Mouse (Mus musculus) midbrain, embryonic 15.5 days (tissue): Measurements from ENCODE around the gene Ap1g2. TPM values are rescaled to one million over a fixed set of nuclear protein-coding genes. Genes with fewer than 3 reads are reported as not detected.
A peak's percentile ranks its signal among the peaks of the same experiment; 100 is the strongest.

Source experiments
- ATAC-seq: fragments of 200-750 bp; cut with Nextera tagmentation; replicated peaks from 2 replicates; pipeline ENCODE4 v1.8.0; 2017; ENCODE audit warnings: moderate TSS enrichment
- H3K27ac ChIP-seq: fragments of 300-500 bp; sonication (generic); 2 replicates; pipeline ENCODE4 v1.5.1; 2015; ENCODE audit warnings: mild to moderate bottlenecking, inconsistent platforms
- H3K27me3 ChIP-seq: fragments of 300-500 bp; sonication (generic); replicated peaks from 2 replicates; pipeline ENCODE4 v1.6.1; 2015; ENCODE audit warnings: inconsistent platforms
- H3K36me3 ChIP-seq: fragments of 300-500 bp; sonication (generic); replicated peaks from 2 replicates; pipeline ENCODE4 v1.6.1; 2015; ENCODE audit warnings: inconsistent platforms
- H3K4me1 ChIP-seq: fragments of 300-500 bp; sonication (generic); 2 replicates; pipeline ENCODE4 v1.6.1; 2015; ENCODE audit warnings: inconsistent platforms
- H3K4me2 ChIP-seq: fragments of 300-500 bp; sonication (generic); 2 replicates; pipeline ENCODE4 v1.6.1; 2015; ENCODE audit warnings: inconsistent platforms, mild to moderate bottlenecking, moderate library complexity
- H3K4me3 ChIP-seq: fragments of 300-500 bp; sonication (generic); 2 replicates; pipeline ENCODE4 v1.5.1; 2015; ENCODE audit warnings: mild to moderate bottlenecking, inconsistent platforms
- H3K9ac ChIP-seq: fragments of 300-500 bp; sonication (generic); 2 replicates; pipeline ENCODE4 v1.6.1; 2015; ENCODE audit warnings: mild to moderate bottlenecking, inconsistent platforms
- H3K9me3 ChIP-seq: fragments of 300-500 bp; sonication (generic); 2 replicates; pipeline ENCODE4 v1.6.1; 2016; ENCODE audit warnings: inconsistent platforms
- WGBS: fragments of 180-500 bp; shearing (Covaris S2); methylation state at CpG from one replicate; pipeline ENCODE4 v1.1.7; 2015; ENCODE audit warnings: mixed read lengths; 5-methylcytosine and 5-hydroxymethylcytosine counted together
- polyA plus RNA-seq: library from polyadenylated mRNA; unstranded; fragments of >200 nt; fragmentation: Nextera tagmentation; extraction: Ambion mirVana; gene quantifications from 2 replicates; pipeline ENCODE4 v1.2.1, GENCODE M21; 2015

Gene Ap1g2
- polyA plus RNA-seq, 1 experiment from 2014 or later = 9.2 TPM

DNA sequence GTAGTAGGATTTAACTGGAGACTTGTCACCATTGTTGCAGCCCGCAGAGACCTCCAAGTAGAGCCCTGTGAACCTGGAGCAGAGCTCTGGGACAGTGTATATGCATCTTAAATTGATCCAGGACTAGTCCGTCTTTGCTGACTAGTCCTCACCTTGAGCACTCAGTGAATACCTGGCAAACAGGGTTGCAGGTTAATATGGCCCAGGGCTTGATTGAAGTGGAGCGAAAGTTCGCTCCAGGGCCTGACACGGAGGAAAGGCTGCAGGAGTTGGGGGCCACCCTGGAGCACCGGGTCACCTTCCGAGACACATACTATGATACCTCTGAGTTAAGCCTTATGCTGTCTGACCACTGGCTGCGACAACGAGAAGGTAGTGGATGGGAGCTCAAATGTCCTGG is 11.1 kb downstream of the Ap1g2 start:
- H3K27me3 ChIP-seq = no peaks in the 10 kb centered on the region
- peak overlapping the region; percentile 72 for H3K4me2 ChIP-seq
- peak overlapping the region; percentile 97 for H3K27ac ChIP-seq
- H3K4me1 ChIP-seq = peaks cover 42% of the 10 kb centered on the region
- no peaks in the 10 kb centered on the region for H3K9me3 ChIP-seq
- WGBS = 59% methylated on average over 9 of the region's 9 CpGs
- peak overlapping the region; percentile 69 for H3K4me3 ChIP-seq
- no peak for ATAC-seq
- H3K9ac ChIP-seq = peak overlapping the region; percentile 86
- 0 out of 2 replicates have a peak, but pooled peaks cover 3% of the 10 kb centered on the region for H3K36me3 ChIP-seq

DNA sequence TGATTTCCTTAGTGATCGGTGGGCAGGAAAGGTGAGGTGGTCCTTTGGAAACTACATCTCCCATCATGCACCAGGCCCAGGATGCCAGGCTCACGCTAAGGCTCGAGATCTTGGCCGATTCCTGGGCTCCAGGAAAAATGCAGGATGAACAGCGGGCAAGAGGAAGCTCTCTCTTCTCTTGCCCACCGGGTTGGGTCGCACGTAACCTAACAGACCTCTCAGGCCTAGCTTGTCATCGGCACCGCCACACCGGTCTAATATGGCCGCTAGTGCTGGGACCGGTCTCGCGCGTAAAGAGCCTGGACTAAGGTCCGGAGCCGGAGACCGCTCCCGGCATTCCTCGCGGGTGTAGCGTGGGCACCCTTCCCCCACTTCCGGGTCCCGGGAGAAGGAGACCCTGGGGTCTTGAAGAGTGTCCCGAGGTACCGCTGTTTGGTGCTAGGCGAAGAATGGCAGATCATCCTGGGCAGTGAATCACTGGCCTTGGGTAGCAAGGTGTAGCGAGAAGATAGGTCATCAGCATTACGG is 11.6 kb downstream of the Ap1g2 start, which contains the start of gene Thtpa:
TSS of gene Thtpa (plus strand) at position 81 of the 528 bp plus-strand sequence.
- Histone ChIP-seq H3K4me1 (peaks cover 47% of the 10 kb centered on the region), H3K4me2 (peak within 1 kb of the TSS; percentile 72), H3K4me3 (peak within 1 kb of the TSS; percentile 69), H3K9ac (peak within 1 kb of the TSS; percentile 86), H3K27me3 (no peaks in the 10 kb centered on the region), H3K9me3 (no peaks in the 10 kb centered on the region), H3K27ac (peak within 1 kb of the TSS; percentile 97), H3K36me3 (0 out of 2 replicates have a peak, but pooled peaks cover 3% of the 10 kb centered on the region)
- peak; percentile 49 for ATAC-seq
- WGBS = under 1% methylated on average over 30 of the region's 30 CpGs

- H3K27ac ChIP-seq = peak overlapping the region; percentile 97; the same call in 1 of the 2 replicates
- no peak overlapping the region; the same call in 1 of the 2 replicates for H3K4me3 ChIP-seq
- no peaks in the 10 kb centered on the region for H3K27me3 ChIP-seq
- peaks cover 56% of the 10 kb centered on the region for H3K4me1 ChIP-seq
- no peak overlapping the region for H3K9ac ChIP-seq
- peak overlapping the region; percentile 72; the same call in 1 of the 2 replicates for H3K4me2 ChIP-seq
- WGBS = 41% methylated on average over 6 of the region's 6 CpGs
- H3K9me3 ChIP-seq = no peaks in the 10 kb centered on the region
- no peak for ATAC-seq
- H3K36me3 ChIP-seq = 0 out of 2 replicates have a peak, but pooled peaks cover 3% of the 10 kb centered on the region
Measured at GRCm38 (mm10) chr14:55093927-55094326, 12.5 kb downstream of the Ap1g2 start.

- Histone ChIP-seq H3K9me3 (no peaks in the 10 kb centered on the region), H3K36me3 (no peaks in the 10 kb centered on the region), H3K4me2 (peak within 1 kb of the TSS; percentile 81), H3K4me1 (peaks cover 67% of the 10 kb centered on the region), H3K4me3 (peak within 1 kb of the TSS; percentile 67), H3K9ac (peak within 1 kb of the TSS; percentile 83), H3K27ac (peak within 1 kb of the TSS; percentile 93), H3K27me3 (no peaks in the 10 kb centered on the region)
- peak; percentile 93 for ATAC-seq
- WGBS = under 1% methylated on average over 34 of the region's 34 CpGs
Measured at GRCm38 (mm10) chr14:55092011-55092577, 14.3 kb downstream of the Ap1g2 start, which contains the start of gene Zfhx2. Gene Zfhx2, minus strand, starts transcription at chr14:55092324.

- H3K9me3 ChIP-seq = no peaks in the 10 kb centered on the region
- peak overlapping the region; percentile 67 for H3K4me3 ChIP-seq
- H3K36me3 ChIP-seq = no peaks in the 10 kb centered on the region
- H3K27ac ChIP-seq = peak overlapping the region; percentile 93
- ATAC-seq = peak; percentile 13
- H3K4me1 ChIP-seq = peaks cover 66% of the 10 kb centered on the region
- 1% methylated on average over 34 of the region's 34 CpGs for WGBS
- peak overlapping the region; percentile 83 for H3K9ac ChIP-seq
- H3K4me2 ChIP-seq = peak overlapping the region; percentile 81
- no peaks in the 10 kb centered on the region for H3K27me3 ChIP-seq
Measured at GRCm38 (mm10) chr14:55091209-55091865, 15.1 kb downstream of the Ap1g2 start.

DNA sequence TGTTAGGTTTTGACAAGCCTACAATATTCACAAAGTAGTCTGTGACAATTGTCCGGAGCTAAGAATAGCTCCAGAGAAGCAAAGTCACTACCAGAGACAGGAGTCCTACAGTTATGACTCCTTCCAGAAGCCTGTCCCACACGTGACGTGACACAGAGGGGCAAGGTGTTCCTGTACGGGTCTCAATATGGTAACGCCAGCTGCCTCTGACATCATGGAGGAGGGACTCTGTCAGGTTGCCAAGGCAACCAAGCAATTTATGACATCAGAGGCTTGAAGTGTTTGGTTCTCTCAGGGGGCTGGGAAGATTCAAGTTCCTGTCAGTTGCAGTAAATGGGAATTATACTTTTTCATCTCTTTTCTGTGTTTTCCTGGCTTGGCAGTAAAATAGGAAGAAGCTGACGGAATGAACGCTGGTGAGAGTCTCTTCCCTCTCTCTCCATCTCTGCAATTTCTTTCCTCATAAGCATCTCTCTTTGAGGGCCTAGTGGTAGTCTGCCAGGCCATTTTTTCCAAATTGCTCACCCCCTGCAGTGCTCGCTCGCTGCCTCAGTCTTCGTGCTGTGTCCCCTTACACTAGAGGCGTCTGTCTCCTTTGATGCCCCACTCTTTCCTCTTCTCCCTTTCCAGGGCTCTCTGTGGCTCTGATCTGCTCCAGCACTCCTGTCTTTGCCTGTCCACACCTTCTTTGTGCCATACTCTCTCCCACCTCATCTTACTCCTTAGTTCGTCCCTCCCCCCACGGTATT is 17.0 kb downstream of the Ap1g2 start:
- 54% methylated on average over 13 of the region's 13 CpGs for WGBS
- H3K27ac ChIP-seq = peak overlapping the region; percentile 93; the same call in 1 of the 2 replicates
- H3K36me3 ChIP-seq = no peaks in the 10 kb centered on the region
- no peaks in the 10 kb centered on the region for H3K9me3 ChIP-seq
- H3K4me1 ChIP-seq = peaks cover 68% of the 10 kb centered on the region
- peak overlapping the region; percentile 81 for H3K4me2 ChIP-seq
- no peaks in the 10 kb centered on the region for H3K27me3 ChIP-seq
- H3K9ac ChIP-seq = peak overlapping the region; percentile 83
- H3K4me3 ChIP-seq = peak overlapping the region; percentile 67
- ATAC-seq = no peak

DNA sequence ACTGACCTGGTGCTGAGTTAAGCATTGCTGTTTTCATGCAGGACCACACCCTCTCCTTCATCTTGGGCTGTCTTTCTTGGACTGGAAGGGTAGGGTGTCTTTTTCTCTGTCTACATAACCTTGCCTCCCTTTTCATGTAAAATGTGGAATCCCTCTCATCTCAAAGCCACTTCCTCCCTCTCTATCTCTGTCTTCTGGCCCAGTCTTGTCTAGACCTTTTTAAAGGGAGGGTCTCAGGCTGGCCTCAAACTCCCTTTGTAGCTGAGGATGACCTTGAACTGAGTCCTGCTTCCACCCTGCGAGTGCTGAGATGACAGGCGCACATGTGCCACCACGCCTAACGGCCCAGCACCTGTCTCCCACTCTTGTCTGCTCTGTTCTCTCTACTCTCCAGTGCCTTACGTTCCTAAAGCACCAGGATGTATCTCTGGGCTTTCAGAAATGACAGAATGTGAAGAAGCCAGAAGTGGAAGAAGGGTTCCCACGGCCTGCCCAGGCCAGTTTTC is 20.3 kb downstream of the Ap1g2 start:
- no peak for ATAC-seq
- H3K4me2 ChIP-seq = no peak overlapping the region
- no peaks in the 10 kb centered on the region for H3K9me3 ChIP-seq
- no peak overlapping the region for H3K9ac ChIP-seq
- H3K27ac ChIP-seq = peak overlapping the region; percentile 51; the same call in 1 of the 2 replicates
- H3K36me3 ChIP-seq = no peaks in the 10 kb centered on the region; the same call in 1 of the 2 replicates
- H3K27me3 ChIP-seq = no peaks in the 10 kb centered on the region
- H3K4me3 ChIP-seq = no peak overlapping the region
- peaks cover 72% of the 10 kb centered on the region for H3K4me1 ChIP-seq
- WGBS = 84% methylated on average over 6 of the region's 6 CpGs

DNA sequence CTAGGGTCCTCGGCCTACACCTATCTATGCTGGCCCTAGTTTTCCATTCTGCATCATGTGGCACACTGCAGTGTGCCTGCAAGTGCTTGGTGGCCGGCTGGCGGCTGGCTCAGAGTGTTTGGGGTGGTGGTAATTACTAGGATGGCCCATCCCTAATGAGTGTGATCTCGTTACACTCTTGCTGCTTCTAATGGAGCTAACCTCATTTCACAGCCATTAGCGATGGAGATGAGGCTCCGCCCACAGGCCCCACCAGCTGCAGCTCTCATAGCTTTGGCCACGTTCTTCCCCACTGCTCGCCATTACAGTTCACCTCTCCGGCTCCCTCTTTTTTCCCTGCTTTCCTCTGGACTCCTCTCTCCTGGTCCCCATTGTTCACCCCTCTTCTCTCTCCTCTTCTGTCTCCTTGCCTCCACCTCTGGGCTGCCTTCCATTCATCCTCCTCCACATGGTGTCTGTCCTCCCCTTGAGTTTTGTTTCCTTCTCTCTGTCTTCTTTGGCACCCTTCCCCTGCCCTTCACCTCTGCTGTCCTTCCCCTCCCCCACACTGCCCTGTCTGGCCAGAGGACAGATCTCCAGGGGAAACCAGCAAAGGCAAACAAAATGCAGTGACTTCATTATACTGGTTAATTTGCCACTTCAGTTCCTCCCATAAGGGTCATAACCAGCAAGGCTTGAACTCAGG is 20.9 kb downstream of the Ap1g2 start:
- peak overlapping the region; percentile 51 for H3K27ac ChIP-seq
- peaks cover 69% of the 10 kb centered on the region for H3K4me1 ChIP-seq
- WGBS = 44% methylated on average over 9 of the region's 9 CpGs
- no peak overlapping the region for H3K4me2 ChIP-seq
- H3K36me3 ChIP-seq = no peaks in the 10 kb centered on the region; the same call in 1 of the 2 replicates
- H3K9me3 ChIP-seq = no peaks in the 10 kb centered on the region
- H3K4me3 ChIP-seq = no peak overlapping the region
- H3K27me3 ChIP-seq = no peaks in the 10 kb centered on the region
- H3K9ac ChIP-seq = 0 out of 2 replicates have a peak overlapping the region, but pooled peaks have one; percentile 7
- peak; percentile 21 for ATAC-seq

- ATAC-seq = no peak
Measured at GRCm38 (mm10) chr14:55083481-55083880, 22.9 kb downstream of the Ap1g2 start.

GRCm38 (mm10) chr14:55081105-55081504 is 25.3 kb downstream of the Ap1g2 start:
- H3K4me2 ChIP-seq = no peak overlapping the region
- no peak overlapping the region for H3K9ac ChIP-seq
- H3K4me1 ChIP-seq = peaks cover 64% of the 10 kb centered on the region
- no peak overlapping the region for H3K4me3 ChIP-seq
- no peak for ATAC-seq
- 0 out of 2 replicates have a peak overlapping the region, but pooled peaks have one; percentile 42 for H3K27ac ChIP-seq
- H3K27me3 ChIP-seq = no peaks in the 10 kb centered on the region
- no peaks in the 10 kb centered on the region; the same call in 1 of the 2 replicates for H3K36me3 ChIP-seq
- 27% methylated on average over 5 of the region's 5 CpGs for WGBS
- no peaks in the 10 kb centered on the region for H3K9me3 ChIP-seq

More at GRCm38 (mm10) chr14:55083481-55083880, 22.9 kb downstream of the Ap1g2 start:
- peaks cover 62% of the 10 kb centered on the region for H3K4me1 ChIP-seq
- H3K36me3 ChIP-seq = no peaks in the 10 kb centered on the region; the same call in 1 of the 2 replicates
- H3K9ac ChIP-seq = no peak overlapping the region
- H3K4me2 ChIP-seq = no peak overlapping the region
- WGBS = 70% methylated on average over 6 of the region's 6 CpGs
- no peak overlapping the region for H3K27ac ChIP-seq
- no peak overlapping the region for H3K4me3 ChIP-seq
- no peaks in the 10 kb centered on the region for H3K27me3 ChIP-seq
- no peaks in the 10 kb centered on the region for H3K9me3 ChIP-seq
